Mouse (Mus musculus): Measurements from ENCODE around the gene Sv2b. TPM values are rescaled to one million over a fixed set of nuclear protein-coding genes. Genes with fewer than 3 reads are reported as not detected.

Sv2b gene
- polyA plus RNA-seq, 1 experiment, result not detected

DNA sequence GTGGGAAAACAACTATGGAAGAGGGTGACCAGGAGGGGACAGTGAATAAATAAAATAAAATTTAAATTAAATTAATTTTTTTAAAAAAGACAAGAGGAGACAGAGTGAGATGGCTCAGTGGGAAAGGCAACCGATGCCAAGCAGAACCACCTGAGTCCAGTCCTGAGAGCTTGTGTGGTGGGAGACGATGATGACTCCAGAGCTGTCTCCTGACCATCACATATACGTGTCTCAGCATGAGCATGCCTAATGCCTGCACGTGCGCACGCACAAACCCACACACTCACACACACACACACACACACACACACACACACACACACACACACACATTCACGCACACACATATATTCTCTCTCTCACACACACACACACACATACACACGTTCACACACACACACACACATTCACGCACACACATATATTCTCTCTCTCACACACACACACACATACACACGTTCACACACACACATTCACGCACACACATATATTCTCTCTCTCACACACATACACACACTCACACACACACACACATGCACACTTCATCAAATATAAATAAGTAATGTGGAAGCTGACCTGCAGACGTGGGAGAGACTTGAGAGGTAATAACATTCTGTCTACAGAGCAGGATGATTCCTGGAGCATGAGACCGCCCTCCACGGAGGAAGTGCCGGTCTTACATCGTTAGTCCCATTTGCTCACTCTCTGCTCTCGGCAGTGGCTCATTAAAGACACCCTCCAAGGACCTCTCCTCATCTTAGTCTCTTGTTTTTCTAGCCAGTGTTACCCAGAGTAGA, 206.3 kb downstream of the Sv2b start:
- 71% methylated on average over 17 of the region's 17 CpGs for WGBS

DNA sequence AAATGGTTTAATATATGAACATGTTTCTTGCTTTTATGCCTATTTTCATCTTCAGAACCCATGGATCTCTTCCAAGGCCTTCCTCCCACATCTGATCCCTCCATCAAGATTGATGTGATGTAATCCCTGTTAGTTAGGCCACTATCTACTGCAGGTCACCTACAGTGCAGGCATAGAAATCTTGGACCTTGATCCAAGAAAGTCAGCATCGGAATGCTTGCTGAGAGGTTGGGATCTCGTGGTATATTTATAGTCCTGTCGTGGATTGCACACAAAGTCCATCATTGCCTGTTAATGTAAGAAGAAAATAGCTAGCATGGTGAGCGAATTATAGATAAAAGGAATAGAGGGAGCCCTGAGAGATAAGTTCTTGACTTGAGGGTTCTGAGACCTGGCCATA, 223.6 kb downstream of the Sv2b start:
- Histone ChIP-seq H3K4me3 (ENCODE audit: insufficient read depth, low read depth, low read length) (no peak overlapping the region), H3K4me1 (ENCODE audit: control insufficient read depth, insufficient read depth, low read length) (no peaks in the 10 kb centered on the region), H3K27ac (ENCODE audit: insufficient read depth, low read depth, low read length) (no peak overlapping the region), H3K27me3 (replicated peaks; ENCODE audit: control insufficient read depth, insufficient read depth, low read length) (no peaks in the 10 kb centered on the region), H3K36me3 (ENCODE audit: control insufficient read depth, insufficient read depth, low read length) (no peaks in the 10 kb centered on the region)
- TF ChIP-seq POLR2A (IDR thresholded peaks at IDR 0.05; ENCODE audit: low read depth, low read length), result no peak
- no peak for TF ChIP-seq CTCF (conservative IDR thresholded peaks at IDR 0.05; ENCODE audit: insufficient read depth, insufficient read length, low read depth, low read length)
- 54% methylated on average over 4 of the region's 4 CpGs for WGBS
- no peak for DNase-seq

More for the DNA sequence above, 206.3 kb downstream of the Sv2b start:
- no peak for TF ChIP-seq POLR2A (IDR thresholded peaks at IDR 0.05; ENCODE audit: low read depth, low read length)
- no peak for TF ChIP-seq CTCF (conservative IDR thresholded peaks at IDR 0.05; ENCODE audit: insufficient read depth, insufficient read length, low read depth, low read length)
- Histone ChIP-seq H3K27me3 (replicated peaks; ENCODE audit: control insufficient read depth, insufficient read depth, low read length) (no peaks in the 10 kb centered on the region), H3K4me1 (ENCODE audit: control insufficient read depth, insufficient read depth, low read length) (no peaks in the 10 kb centered on the region), H3K36me3 (ENCODE audit: control insufficient read depth, insufficient read depth, low read length) (no peaks in the 10 kb centered on the region), H3K4me3 (ENCODE audit: insufficient read depth, low read depth, low read length) (no peak overlapping the region), H3K27ac (ENCODE audit: insufficient read depth, low read depth, low read length) (no peak overlapping the region)
- no peak for DNase-seq

DNA sequence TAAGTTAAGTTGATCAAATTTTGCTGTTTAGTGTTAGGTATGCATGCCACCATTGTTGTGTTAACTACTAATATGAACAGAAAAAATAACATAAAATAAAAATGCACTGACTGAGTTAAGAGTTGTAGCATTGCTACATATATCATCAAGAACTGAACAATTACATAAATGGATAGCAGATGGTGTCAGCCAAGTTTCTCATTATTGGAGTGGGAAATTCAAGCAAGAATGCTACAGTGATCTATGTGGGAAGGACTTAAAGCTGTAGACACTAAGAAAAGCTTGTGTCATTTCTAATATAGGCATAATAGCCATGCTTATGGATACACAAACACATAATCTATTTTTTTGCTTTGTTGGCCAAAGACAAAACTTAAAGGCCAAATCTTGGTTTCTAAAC, 228.9 kb downstream of the Sv2b start:
- Histone ChIP-seq H3K27me3 (replicated peaks; ENCODE audit: control insufficient read depth, insufficient read depth, low read length) (no peaks in the 10 kb centered on the region), H3K27ac (ENCODE audit: insufficient read depth, low read depth, low read length) (no peak overlapping the region), H3K36me3 (ENCODE audit: control insufficient read depth, insufficient read depth, low read length) (no peaks in the 10 kb centered on the region), H3K4me3 (ENCODE audit: insufficient read depth, low read depth, low read length) (no peak overlapping the region), H3K4me1 (ENCODE audit: control insufficient read depth, insufficient read depth, low read length) (no peaks in the 10 kb centered on the region)
- DNase-seq, result no peak
- no peak for TF ChIP-seq POLR2A (IDR thresholded peaks at IDR 0.05; ENCODE audit: low read depth, low read length)
- TF ChIP-seq CTCF (conservative IDR thresholded peaks at IDR 0.05; ENCODE audit: insufficient read depth, insufficient read length, low read depth, low read length), result no peak

DNA sequence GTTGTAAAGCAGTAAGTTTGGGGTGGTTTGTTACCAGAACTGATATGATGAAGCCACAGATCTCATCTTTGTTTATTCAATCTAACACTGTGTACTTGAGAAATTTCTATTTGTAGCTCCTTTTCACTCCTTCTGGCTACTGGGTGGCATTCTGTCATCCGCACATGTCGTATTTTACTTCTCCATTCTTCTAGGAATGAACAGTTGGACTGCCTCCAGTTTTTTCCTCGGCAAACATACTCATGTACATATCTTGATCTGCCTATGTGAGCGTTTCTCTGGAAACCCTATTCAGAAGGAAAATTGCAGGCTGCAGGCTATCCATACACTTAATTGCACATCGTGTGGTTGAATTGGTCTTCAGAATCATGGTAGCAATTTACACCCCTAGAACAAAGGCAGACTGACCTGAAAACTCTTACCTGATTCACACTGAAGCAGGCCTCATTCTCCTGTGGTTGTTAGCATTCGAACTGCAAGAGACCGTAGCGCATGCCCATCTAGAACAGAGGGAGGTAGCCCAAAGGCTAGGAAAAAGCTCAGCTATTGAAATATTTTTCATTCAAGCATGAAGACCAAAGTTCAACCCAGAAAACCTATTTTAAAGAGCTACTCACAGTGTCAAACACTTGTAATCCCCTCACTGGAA, 231.4 kb downstream of the Sv2b start:
- Histone ChIP-seq H3K27ac (ENCODE audit: insufficient read depth, low read depth, low read length) (no peak overlapping the region), H3K27me3 (replicated peaks; ENCODE audit: control insufficient read depth, insufficient read depth, low read length) (no peaks in the 10 kb centered on the region), H3K4me3 (ENCODE audit: insufficient read depth, low read depth, low read length) (no peak overlapping the region), H3K36me3 (ENCODE audit: control insufficient read depth, insufficient read depth, low read length) (no peaks in the 10 kb centered on the region), H3K4me1 (ENCODE audit: control insufficient read depth, insufficient read depth, low read length) (no peaks in the 10 kb centered on the region)
- WGBS, result 75% methylated on average over 8 of the region's 8 CpGs
- no peak for DNase-seq
- TF ChIP-seq CTCF (conservative IDR thresholded peaks at IDR 0.05; ENCODE audit: insufficient read depth, insufficient read length, low read depth, low read length), result no peak
- no peak for TF ChIP-seq POLR2A (IDR thresholded peaks at IDR 0.05; ENCODE audit: low read depth, low read length)

Other genes starting within 250 kb of the Sv2b start
- 12.0 and 13.2 TPM in 2 replicates for gene Akap13, start 146.3 kb upstream of the Sv2b start, polyA plus RNA-seq (2012; rRNA removed)